Mouse (Mus musculus) olfactory bulb, adult 2 months (tissue): ENCODE results near the gene Sv2c.

Experiments
- CTCF ChIP-seq: fragments of 200-500 bp; IDR thresholded peaks from 2 replicates; pipeline ENCODE4 v1.5.1; 2012; ENCODE audit warnings: low read depth, mild to moderate bottlenecking, low read length, moderate library complexity; ENCODE audit not compliant: insufficient read depth
- POLR2A ChIP-seq: fragments of 200-500 bp; IDR thresholded peaks from 2 replicates; pipeline ENCODE4 v1.6.1; 2012; ENCODE audit warnings: mild to moderate bottlenecking, low read depth, low read length, moderate library complexity; ENCODE audit not compliant: insufficient read depth

DNA sequence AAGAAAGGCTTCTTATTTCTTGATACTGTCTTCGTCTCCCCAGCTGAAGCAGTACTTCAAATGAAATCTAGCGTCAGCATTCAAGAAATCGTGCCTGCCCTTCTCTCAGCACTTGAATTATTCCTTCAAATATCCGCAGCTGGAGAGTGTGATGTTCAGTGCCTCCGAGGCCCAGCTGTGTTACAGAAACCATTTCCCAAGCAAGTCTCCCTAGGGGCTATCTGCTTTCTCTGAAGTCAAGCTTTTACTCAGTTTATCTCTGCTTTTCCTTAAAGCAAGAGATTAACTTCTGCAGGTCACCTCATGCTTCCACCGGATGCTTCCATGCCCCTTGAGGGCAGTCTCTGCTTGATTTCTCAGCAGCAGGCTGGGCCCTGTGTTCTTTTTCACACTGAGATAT is 166.8 kb downstream of the Sv2c start:
- TF ChIP-seq CTCF, result no peak
- TF ChIP-seq POLR2A, result no peak
